Mouse (Mus musculus): ENCODE data around the gene Il19.

DNA sequence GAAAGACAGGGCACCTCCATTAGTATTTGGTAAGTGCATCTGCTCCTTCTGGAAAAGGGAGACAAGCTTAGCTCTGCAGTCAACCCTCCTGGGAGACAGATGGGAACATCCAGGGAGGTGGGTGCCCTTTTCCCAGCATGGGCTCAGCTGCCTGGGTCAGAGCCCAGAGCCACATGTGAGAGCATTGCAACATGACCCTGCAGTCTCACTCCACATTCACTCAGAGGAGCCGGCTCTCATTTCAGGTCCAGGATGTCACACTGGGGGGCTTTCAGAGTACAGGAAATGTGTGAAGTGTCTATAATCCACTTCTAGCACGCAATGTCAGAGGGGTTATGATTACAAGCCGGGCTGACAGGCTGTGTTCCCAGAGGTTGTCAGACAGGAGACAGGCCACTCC, 1.9 kb upstream of the Il19 start:
- TF ChIP-seq POLR2A (IDR thresholded peaks at IDR 0.05; ENCODE audit: insufficient read depth, low read length) (no peak), CTCF (IDR thresholded peaks at IDR 0.05; ENCODE audit: low read depth, low read length) (no peak), EP300 (IDR thresholded peaks at IDR 0.05; ENCODE audit: insufficient read depth, low read depth, low read length) (no peak)
